Mouse (Mus musculus) kidney, adult 8-10 months (tissue): ENCODE data around the gene Adgre5.
A peak's percentile ranks its signal among the peaks of the same experiment; 100 is the strongest.

Experiments used
- DNase-seq, 2 experiments: peaks; one replicate each; pipeline ENCODE4 v3.0.0; 2022

Adgre5 gene

GRCm38 (mm10) chr8:83719693-83720092, 21.4 kb downstream of the Adgre5 start:
- no peak for DNase-seq

GRCm38 (mm10) chr8:83719048-83719447, 22.1 kb downstream of the Adgre5 start:
- DNase-seq = no peak

GRCm38 (mm10) chr8:83716563-83716962, 24.6 kb downstream of the Adgre5 start:
- DNase-seq = no peak

GRCm38 (mm10) chr8:83715771-83716170, 25.4 kb downstream of the Adgre5 start:
- DNase-seq = no peak

GRCm38 (mm10) chr8:83715031-83715690, 26.0 kb downstream of the Adgre5 start, which contains the start of gene Ddx39:
Gene Ddx39, plus strand, starts transcription at chr8:83715177.
- peak; percentile 99 to 100 for DNase-seq

- no peak for DNase-seq
These were observed 26.5 kb downstream of the Adgre5 start for GRCm38 (mm10) chr8:83714676-83715030.

GRCm38 (mm10) chr8:83707554-83707953, 33.6 kb downstream of the Adgre5 start:
- DNase-seq = no peak

GRCm38 (mm10) chr8:83706411-83706810, 34.7 kb downstream of the Adgre5 start:
- no peak for DNase-seq

GRCm38 (mm10) chr8:83703426-83703825, 37.7 kb downstream of the Adgre5 start:
- no peak for DNase-seq

GRCm38 (mm10) chr8:83700423-83701085, 40.6 kb downstream of the Adgre5 start:
- peak in 1 of 2 experiments; percentile 38 for DNase-seq

GRCm38 (mm10) chr8:83699566-83699965, 41.6 kb downstream of the Adgre5 start:
- no peak for DNase-seq

- peak; percentile 69 to 72 for DNase-seq
These were observed 42.3 kb downstream of the Adgre5 start, which contains the start of gene Pkn1 for GRCm38 (mm10) chr8:83698661-83699453. Gene Pkn1, minus strand, starts transcription at chr8:83699179.

- DNase-seq = peak; percentile 38 to 48
These were observed 42.9 kb downstream of the Adgre5 start for GRCm38 (mm10) chr8:83698291-83698660.

GRCm38 (mm10) chr8:83697374-83698220, 43.5 kb downstream of the Adgre5 start:
- peak; percentile 65 to 81 for DNase-seq

GRCm38 (mm10) chr8:83695351-83696106, 45.6 kb downstream of the Adgre5 start:
- DNase-seq = no peak

GRCm38 (mm10) chr8:83694369-83695160, 46.6 kb downstream of the Adgre5 start:
- peak in 1 of 2 experiments; percentile 32 for DNase-seq

- DNase-seq = no peak
These were observed 47.4 kb downstream of the Adgre5 start for GRCm38 (mm10) chr8:83693609-83694236.

GRCm38 (mm10) chr8:83689264-83689663, 51.9 kb downstream of the Adgre5 start:
- no peak for DNase-seq

GRCm38 (mm10) chr8:83684517-83684916, 56.6 kb downstream of the Adgre5 start:
- DNase-seq = no peak

- no peak for DNase-seq
These were observed 60.0 kb downstream of the Adgre5 start for GRCm38 (mm10) chr8:83681099-83681498.

- no peak for DNase-seq
These were observed 60.5 kb downstream of the Adgre5 start for GRCm38 (mm10) chr8:83680603-83681002.
